Mouse (Mus musculus) embryonic facial prominence, embryonic 14.5 days (tissue): ENCODE data around the gene Tescl. TPM values are rescaled to one million over a fixed set of nuclear protein-coding genes. Genes with fewer than 3 reads are reported as not detected.

Experiments used
- ATAC-seq: fragments of 200-750 bp; cut with Nextera tagmentation; 2 replicates; pipeline ENCODE4 v1.8.0; 2017; ENCODE audit warnings: low read depth, moderate number of reproducible peaks, moderate TSS enrichment
- DNase-seq: peaks from one replicate; pipeline ENCODE4 v3.0.0-alpha.2; 2015; ENCODE audit warnings: low spot score
- H3K27ac ChIP-seq: fragments of 300-500 bp; sonication (generic); replicated peaks from 2 replicates; pipeline ENCODE4 v1.5.1; 2014; ENCODE audit warnings: low read depth, mild to moderate bottlenecking, low read length, moderate library complexity
- H3K27me3 ChIP-seq: fragments of 300-500 bp; sonication (generic); replicated peaks from 2 replicates; pipeline ENCODE4 v1.6.1; 2014; ENCODE audit warnings: low read length; ENCODE audit not compliant: control insufficient read depth, insufficient read depth
- H3K36me3 ChIP-seq: fragments of 300-500 bp; sonication (generic); 2 replicates; pipeline ENCODE4 v1.6.1; 2014; ENCODE audit warnings: low read length, mixed read lengths; ENCODE audit not compliant: control insufficient read depth, insufficient read depth
- H3K4me1 ChIP-seq: fragments of 300-500 bp; sonication (generic); 2 replicates; pipeline ENCODE4 v1.6.1; 2014; ENCODE audit warnings: antibody characterized with exemption, low read length; ENCODE audit not compliant: control insufficient read depth, insufficient read depth
- H3K4me2 ChIP-seq: fragments of 300-500 bp; sonication (generic); 2 replicates; pipeline ENCODE4 v1.6.1; 2014; ENCODE audit warnings: low read depth, mild to moderate bottlenecking, low read length, moderate library complexity, mixed read lengths
- H3K4me3 ChIP-seq: fragments of 300-500 bp; sonication (generic); 2 replicates; pipeline ENCODE4 v1.5.1; 2014; ENCODE audit warnings: low read depth, mild to moderate bottlenecking, low read length
- H3K9ac ChIP-seq: fragments of 300-500 bp; sonication (generic); 2 replicates; pipeline ENCODE4 v1.6.1; 2014; ENCODE audit warnings: low read depth, mild to moderate bottlenecking, low read length, moderate library complexity, mixed read lengths
- H3K9me3 ChIP-seq: fragments of 300-500 bp; sonication (generic); 2 replicates; pipeline ENCODE4 v1.6.1; 2016; ENCODE audit warnings: low read length; ENCODE audit not compliant: control insufficient read depth
- WGBS: fragments of 180-500 bp; shearing (Covaris S2); extraction: QIAGEN DNeasy Blood & Tissue Kit; methylation state at CpG from one replicate; pipeline ENCODE4 v1.1.7; 2014; 5-methylcytosine and 5-hydroxymethylcytosine counted together
- polyA plus RNA-seq: library from polyadenylated mRNA; unstranded; fragments of >200 nt; fragmentation: Nextera tagmentation; extraction: Ambion mirVana; gene quantifications from 2 replicates; pipeline ENCODE4 v1.2.1, GENCODE M21; 2014

The Tescl gene
- polyA plus RNA-seq, 1 experiment from 2014 or later, result not detected

DNA sequence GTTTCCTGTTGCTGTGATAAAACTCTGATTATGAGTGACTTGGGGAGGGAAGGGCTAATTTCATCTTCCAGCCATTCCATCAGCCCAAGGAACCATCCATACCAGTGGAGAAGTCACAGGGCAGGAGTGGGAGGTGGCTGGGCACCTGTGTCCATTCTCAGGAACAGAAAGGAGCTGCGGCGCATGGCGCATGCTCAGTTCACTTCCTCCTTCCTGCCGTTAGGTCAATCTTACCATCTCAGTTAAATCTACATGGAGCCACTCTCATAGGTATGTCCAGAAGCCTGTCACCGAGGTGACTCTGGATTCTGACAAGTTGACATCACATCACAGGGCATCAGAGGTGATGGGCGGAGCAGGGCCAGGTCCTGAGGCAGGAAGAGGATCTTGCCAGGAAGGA, 21.9 kb upstream of the Tescl start:
- H3K27ac ChIP-seq, result no peak overlapping the region
- no peaks in the 10 kb centered on the region for H3K4me1 ChIP-seq
- no peak overlapping the region for H3K4me2 ChIP-seq
- 79% methylated on average over 6 of the region's 6 CpGs for WGBS
- no peaks in the 10 kb centered on the region for H3K27me3 ChIP-seq
- no peaks in the 10 kb centered on the region for H3K36me3 ChIP-seq
- no peaks in the 10 kb centered on the region for H3K9me3 ChIP-seq
- ATAC-seq, result no peak
- no peak for DNase-seq
- H3K9ac ChIP-seq, result no peak overlapping the region
- H3K4me3 ChIP-seq, result no peak overlapping the region

DNA sequence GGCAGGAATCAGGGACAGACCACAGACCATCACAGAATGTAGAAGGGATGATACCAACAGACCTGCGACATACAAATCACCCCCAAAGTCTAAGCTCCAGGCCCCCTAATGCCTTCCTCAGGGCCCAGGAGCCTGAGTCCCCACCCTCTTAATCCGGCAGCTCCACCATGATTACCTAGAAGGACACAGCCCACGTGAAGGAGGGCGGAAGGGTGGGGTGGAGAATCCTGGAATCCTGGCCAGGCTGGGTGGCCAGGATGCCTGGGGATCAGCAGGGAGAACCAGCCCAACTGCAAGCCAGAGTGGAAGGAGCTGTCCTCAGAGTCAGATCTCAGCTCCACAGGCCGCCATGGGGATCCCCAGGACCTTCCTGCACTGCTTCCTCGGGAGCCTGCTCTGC, 15.2 kb upstream of the Tescl start, which contains the start of gene Lypd5:
Gene Lypd5 (plus strand): TSS at position 301 of the 400 bp plus-strand sequence.
- Histone ChIP-seq H3K9ac (no peak within 1 kb of the TSS), H3K27me3 (no peaks in the 10 kb centered on the region), H3K36me3 (no peaks in the 10 kb centered on the region), H3K4me3 (no peak within 1 kb of the TSS), H3K27ac (no peak within 1 kb of the TSS), H3K4me2 (no peak within 1 kb of the TSS), H3K4me1 (no peaks in the 10 kb centered on the region), H3K9me3 (no peaks in the 10 kb centered on the region)
- WGBS, result 38% methylated on average over 5 of the region's 6 CpGs
- DNase-seq, result no peak
- no peak for ATAC-seq

DNA sequence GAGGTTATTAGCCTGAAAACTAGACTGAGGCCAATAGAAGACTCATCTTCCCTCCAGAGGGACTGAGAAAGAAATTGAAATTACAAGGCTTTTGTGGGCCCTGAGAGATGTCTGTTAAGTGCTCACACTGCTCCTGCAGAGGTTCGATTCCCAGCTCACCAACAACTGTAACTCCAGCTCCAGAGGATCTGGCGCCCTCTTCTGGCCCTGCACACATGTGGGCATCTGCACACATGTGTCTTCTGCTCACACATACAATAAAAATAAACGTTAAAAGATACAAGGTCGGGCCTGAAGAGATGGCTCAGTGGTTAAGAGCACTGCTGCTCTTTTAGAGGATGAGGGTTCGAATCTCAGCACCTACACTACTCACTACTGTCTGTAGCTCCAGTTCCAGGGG, 12.7 kb upstream of the Tescl start:
- Histone ChIP-seq H3K4me2 (no peak overlapping the region), H3K27ac (no peak overlapping the region), H3K9ac (no peak overlapping the region), H3K4me3 (no peak overlapping the region), H3K27me3 (no peaks in the 10 kb centered on the region), H3K36me3 (no peaks in the 10 kb centered on the region), H3K4me1 (no peaks in the 10 kb centered on the region), H3K9me3 (no peaks in the 10 kb centered on the region)
- ATAC-seq, result no peak
- DNase-seq, result no peak
- 59% methylated on average over 5 of the region's 5 CpGs for WGBS

DNA sequence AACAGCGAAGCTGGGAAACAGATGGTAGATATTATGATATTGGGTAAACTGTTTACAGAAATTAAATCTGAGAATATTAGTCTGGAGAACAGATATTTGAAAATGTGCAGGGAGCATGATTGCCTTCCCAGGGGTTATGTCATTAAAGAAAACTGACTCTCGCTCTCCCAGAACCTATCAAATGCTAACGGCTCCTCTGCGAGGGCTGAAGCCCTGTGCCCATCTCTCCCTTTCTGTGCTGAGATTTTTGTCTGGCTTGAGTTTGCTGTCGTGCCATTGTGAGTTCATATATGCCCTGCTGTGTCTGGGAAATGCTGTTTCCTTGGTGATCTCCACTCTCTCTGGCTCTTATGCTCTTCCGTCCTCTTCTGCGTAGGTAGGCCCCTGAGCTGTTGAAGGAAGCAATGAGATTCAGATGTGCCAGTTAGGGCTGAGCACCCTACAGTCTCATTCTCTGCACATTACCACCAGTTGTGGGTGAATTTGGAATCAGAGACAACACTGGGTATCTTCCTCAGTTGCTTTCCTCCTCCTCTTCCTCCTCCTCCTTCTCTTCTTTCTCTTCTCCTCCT, 10.1 kb upstream of the Tescl start:
- 54% methylated on average over 7 of the region's 7 CpGs for WGBS
- Histone ChIP-seq H3K27me3 (no peaks in the 10 kb centered on the region), H3K4me2 (no peak overlapping the region), H3K4me1 (no peaks in the 10 kb centered on the region), H3K4me3 (no peak overlapping the region), H3K9ac (no peak overlapping the region), H3K36me3 (no peaks in the 10 kb centered on the region), H3K27ac (no peak overlapping the region), H3K9me3 (no peaks in the 10 kb centered on the region)
- ATAC-seq (no peak), DNase-seq (no peak)

DNA sequence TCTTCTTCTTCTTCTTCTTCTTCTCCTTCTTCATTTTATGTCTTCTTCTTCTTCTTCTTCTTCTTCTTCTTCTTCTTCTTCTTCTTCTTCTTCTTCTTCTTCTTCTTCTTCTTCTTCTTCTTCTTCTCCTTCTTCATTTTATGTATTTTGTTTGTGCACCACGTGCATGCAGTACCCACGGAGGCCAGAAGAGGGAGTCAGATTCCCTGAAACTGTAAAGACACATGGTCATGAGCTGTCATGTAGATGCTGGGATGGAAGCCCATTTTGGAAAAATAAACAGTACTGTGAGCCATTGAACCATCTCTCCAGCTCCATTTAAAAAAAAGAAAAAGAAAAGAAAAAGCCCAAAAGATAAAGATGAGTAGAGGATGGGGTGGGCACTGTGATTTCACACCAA, 4.5 kb upstream of the Tescl start:
- H3K4me2 ChIP-seq, result no peak overlapping the region
- no peaks in the 10 kb centered on the region for H3K36me3 ChIP-seq
- H3K27me3 ChIP-seq, result peaks cover 12% of the 10 kb centered on the region
- DNase-seq (no peak), ATAC-seq (no peak)
- no peaks in the 10 kb centered on the region for H3K9me3 ChIP-seq
- H3K4me1 ChIP-seq, result no peaks in the 10 kb centered on the region
- no peak overlapping the region for H3K4me3 ChIP-seq
- H3K27ac ChIP-seq, result no peak overlapping the region
- 45% methylated on average over 2 of the region's 2 CpGs for WGBS
- no peak overlapping the region for H3K9ac ChIP-seq

DNA sequence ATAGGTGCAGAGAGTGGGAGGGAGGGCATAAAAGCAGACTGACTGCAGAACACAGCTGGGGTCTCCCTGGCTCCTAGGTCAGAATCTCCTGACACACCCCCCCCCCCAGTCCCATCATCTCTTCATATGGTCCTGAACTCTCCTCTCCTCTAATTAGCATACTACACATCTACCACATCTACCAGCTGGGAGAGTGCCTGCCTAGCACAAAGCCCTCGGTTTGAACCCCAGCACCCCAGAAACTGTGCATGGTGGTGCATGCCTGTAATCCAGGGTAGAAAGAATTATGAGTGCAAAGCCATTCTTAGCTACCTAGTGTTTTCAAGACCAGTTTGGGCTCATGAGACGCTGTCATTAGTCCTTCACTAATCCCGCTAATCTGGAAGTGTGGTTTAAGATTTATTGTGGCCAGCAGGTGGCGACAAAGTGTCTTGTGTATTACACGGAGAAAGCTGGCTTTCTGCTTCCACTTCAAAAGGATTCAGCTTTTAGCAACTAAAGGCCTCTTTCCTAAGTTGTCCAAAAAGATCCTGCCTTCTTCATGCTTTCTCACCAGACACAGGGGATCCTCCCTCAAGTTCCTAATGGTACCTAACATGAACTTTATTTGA, 2.1 kb upstream of the Tescl start:
- DNase-seq, result peak; percentile 84
- H3K27me3 ChIP-seq, result peaks cover 20% of the 10 kb centered on the region

DNA sequence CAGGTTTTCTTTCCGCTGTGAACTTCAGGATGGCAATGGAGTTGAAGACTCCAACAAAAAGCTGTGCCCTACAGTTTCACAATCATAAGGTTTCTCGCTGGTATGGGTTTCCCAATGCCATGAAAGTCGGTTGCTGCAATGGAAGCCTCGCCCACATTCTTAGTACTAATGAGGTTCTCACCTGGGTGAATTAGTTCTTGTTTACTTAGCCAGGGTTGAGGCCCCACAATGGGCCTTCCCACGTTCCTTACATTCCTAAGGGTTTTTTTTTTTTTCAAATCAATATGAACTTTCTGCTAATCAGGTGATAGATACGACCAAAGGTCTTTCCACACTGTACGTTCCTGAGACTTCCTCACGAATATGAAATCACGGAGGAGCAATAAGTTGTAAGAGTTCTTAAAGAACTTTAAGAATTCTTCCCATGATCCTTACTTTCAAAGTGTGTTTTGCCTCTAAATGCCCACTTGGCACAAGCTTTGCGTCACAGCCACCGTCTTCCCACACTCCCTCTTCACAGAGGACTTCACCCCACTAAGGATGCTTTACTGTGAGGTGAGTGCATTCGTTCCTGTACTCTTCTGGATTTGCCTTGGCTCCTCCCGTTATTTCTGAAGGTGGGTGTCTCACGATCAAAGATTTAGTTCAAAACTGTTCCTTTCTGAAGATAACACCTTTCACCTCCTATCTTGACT, 6.3 kb downstream of the Tescl start:
- no peak for DNase-seq
- no peak for ATAC-seq
- 86% methylated on average over 14 of the region's 14 CpGs for WGBS
- Histone ChIP-seq H3K9ac (no peak overlapping the region), H3K4me1 (0 out of 2 replicates have a peak, but pooled peaks cover 8% of the 10 kb centered on the region), H3K27ac (no peak overlapping the region), H3K4me3 (no peak overlapping the region), H3K36me3 (no peaks in the 10 kb centered on the region), H3K4me2 (no peak overlapping the region), H3K27me3 (no peaks in the 10 kb centered on the region), H3K9me3 (peaks cover 12% of the 10 kb centered on the region)

More for the DNA sequence above, 2.1 kb upstream of the Tescl start:
- 12% methylated on average over 5 of the region's 5 CpGs for WGBS
- Histone ChIP-seq H3K4me3 (no peak overlapping the region), H3K4me1 (no peaks in the 10 kb centered on the region), H3K9me3 (no peaks in the 10 kb centered on the region; the same call in 1 of the 2 replicates), H3K9ac (no peak overlapping the region), H3K4me2 (no peak overlapping the region), H3K36me3 (no peaks in the 10 kb centered on the region), H3K27ac (no peak overlapping the region)
- ATAC-seq, result no peak

DNA sequence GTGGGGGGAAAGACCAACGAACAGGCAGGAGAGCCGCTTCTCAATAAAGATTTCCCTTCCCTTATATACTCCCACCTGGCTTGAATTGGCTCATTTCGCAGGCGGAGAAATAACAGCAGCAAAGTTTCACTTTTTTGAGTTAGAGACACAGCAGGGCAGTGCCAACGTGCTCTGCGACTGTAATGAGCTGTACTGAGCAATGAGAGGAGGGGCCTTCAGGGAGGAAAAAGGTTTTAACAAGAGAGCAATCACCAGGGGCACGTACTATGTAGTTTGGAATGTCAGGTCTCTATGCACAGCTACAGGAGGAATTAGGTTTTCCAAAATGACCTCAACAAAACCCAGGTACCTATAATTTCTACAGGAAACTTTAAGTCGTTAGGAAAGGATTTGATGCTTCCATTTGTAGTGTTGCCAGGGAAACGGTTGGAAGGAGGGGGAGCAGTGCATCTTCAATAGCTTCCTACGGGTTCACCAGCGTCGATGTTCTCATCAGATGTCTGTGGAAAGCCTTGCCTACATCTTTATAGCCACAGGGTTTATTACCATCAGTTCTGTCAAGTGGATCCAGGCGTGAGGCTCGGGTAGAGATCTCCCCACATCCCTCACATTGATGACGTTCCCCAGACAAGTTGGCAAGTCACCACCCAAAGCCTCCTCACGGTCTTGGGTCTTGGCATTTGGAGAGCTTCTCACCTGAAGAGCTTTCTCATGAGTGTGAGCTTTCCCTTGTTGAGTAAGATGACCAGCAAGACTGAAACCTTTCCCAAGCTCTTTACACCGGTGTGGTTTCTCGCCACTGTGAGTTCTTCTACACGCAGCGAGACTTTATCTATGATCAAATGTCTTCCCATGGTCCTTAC, 7.2 kb downstream of the Tescl start:
- Histone ChIP-seq H3K9me3 (peaks cover 12% of the 10 kb centered on the region), H3K4me2 (peak overlapping the region; percentile 61), H3K27ac (peak overlapping the region; percentile 55; the same call in 1 of the 2 replicates), H3K9ac (peak overlapping the region; percentile 59), H3K4me1 (0 out of 2 replicates have a peak, but pooled peaks cover 8% of the 10 kb centered on the region), H3K4me3 (peak overlapping the region; percentile 31), H3K27me3 (no peaks in the 10 kb centered on the region), H3K36me3 (no peaks in the 10 kb centered on the region)
- DNase-seq (no peak), ATAC-seq (no peak)
- WGBS, result 45% methylated on average over 20 of the region's 20 CpGs
